Mouse (Mus musculus) embryonic fibroblast, embryonic 13.5 days (primary cell): ENCODE measurements at regions not wholly inside any gene's neighbourhood (a gene's known extent, or its start where the extent isn't known, plus 50 kb on each side); places are given as distances from the start of the nearest gene placed in this dataset.

Experiments used
- CTCF ChIP-seq: IDR thresholded peaks from 2 replicates; pipeline ENCODE4 v1.5.1; 2011; ENCODE audit warnings: mild to moderate bottlenecking, control low read depth, low read length, moderate library complexity, borderline replicate concordance; ENCODE audit not compliant: insufficient read depth
- POLR2A ChIP-seq: IDR thresholded peaks from 2 replicates; pipeline ENCODE4 v1.6.1; 2011; ENCODE audit warnings: low read depth, mild to moderate bottlenecking, control low read depth, low read length, moderate library complexity

- TF ChIP-seq CTCF (no peak), POLR2A (no peak)
Observed at GRCm38 (mm10) chr1:76181181-76181580, 635.1 kb downstream of the Slc4a3 start.
